Mouse (Mus musculus) naive thymus-derived CD4-positive, alpha-beta T cell, adult 5 months (primary cell): ENCODE measurements around the gene Krtap13-1. TPM values are rescaled to one million over a fixed set of nuclear protein-coding genes. Genes with fewer than 3 reads are reported as not detected.

Experiments used
- polyA plus RNA-seq: library from polyadenylated mRNA; unstranded; fragments of 100-300 nt; shearing (Covaris generic); gene quantifications from one replicate; pipeline ENCODE4 v1.2.1, GENCODE M21; 2017

The Krtap13-1 gene
- polyA plus RNA-seq = not detected

DNA sequence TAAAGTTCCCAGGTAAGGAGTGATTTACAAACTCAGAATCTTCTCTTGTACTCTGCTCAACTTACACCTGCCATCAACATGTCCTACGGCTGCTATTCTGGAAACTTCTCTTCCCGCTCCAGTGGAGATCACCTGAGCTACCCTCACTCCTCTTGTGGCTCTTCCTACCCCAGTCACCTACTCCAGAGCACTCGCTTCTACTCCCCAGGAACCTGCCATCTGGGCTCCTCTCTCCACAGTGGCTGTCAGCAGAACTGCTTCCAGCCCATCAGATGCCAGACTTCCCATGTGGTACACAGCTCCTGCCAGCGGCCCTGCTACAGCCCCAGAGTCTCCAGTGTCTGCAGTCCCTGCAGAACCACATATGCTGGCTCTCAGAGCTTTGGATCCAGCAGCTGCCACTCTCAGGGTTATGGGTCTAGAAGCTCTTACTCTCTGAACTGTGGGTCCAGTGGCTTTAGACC is at the start of gene Krtap13-1:
TSS of gene Krtap13-1 (plus strand) at position 51 of the 464 bp plus-strand sequence.

DNA sequence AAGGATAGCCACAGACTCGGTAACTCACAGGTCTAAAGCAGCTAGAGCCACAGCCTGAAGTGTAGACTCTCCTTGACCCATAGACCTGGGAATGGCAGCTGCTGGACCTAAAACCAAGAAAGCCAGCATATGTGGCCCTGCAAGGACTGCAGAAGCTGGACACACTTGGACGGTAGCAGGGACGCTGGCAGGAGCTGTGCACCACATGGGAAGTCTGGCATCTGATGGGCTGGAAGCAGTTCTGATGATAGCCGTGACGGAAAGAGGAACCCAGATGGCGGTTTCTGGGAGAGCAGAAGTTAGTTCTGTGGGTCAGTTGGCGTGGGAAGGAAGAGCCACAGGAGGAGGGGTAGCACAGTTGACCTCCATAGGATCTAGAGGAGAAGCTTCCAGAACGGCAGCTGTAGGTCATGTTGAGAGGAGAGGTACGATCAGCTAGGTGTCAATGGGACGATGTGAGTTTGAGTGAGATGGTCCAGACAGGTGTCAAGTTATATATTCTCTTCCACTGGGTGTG is 21.1 kb upstream of the Krtap13-1 start, which contains the start of gene 2310061N02Rik:
TSS of gene 2310061N02Rik (minus strand) at position 467 of the 517 bp plus-strand sequence.

DNA sequence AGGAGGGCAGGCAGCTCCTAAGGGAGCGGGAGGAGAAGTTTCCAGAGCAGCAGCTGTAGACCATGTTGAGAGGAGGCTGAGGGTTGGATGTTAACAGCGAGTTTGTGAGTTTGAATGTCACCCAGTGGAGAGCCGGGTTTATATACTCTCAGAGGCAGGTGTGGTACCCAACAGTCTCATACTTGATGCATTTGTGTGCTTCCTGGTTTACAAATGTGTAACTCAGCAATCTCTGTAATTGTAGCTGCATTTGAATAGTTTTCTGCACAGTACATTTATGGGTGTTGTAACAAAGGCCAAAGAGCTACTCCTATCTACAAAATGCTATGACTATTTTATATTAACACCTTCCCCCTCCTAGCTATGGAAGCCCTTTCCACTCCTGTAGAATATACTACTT is 22.9 kb downstream of the Krtap13-1 start, which contains the start of gene Krtap13:
TSS of gene Krtap13 (minus strand) at position 101 of the 400 bp plus-strand sequence.

DNA sequence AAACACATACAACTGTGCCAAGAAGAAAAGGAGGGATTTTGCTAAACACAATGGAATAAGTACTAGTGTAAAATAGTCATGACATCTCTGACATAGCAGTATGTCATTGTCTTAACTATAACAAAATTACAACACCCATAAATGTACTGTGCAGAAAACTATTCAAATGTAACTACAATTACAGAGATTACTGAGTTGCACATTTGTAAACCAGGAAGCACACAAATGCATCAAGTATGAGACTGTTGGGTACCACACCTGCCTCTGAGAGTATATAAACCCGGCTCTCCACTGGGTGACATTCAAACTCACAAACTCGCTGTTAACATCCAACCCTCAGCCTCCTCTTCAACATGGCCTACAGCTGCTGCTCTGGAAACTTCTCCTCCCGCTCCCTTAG is 29.9 kb downstream of the Krtap13-1 start, which contains the start of gene 2310034C09Rik:
TSS of gene 2310034C09Rik (plus strand) at position 301 of the 400 bp plus-strand sequence.

DNA sequence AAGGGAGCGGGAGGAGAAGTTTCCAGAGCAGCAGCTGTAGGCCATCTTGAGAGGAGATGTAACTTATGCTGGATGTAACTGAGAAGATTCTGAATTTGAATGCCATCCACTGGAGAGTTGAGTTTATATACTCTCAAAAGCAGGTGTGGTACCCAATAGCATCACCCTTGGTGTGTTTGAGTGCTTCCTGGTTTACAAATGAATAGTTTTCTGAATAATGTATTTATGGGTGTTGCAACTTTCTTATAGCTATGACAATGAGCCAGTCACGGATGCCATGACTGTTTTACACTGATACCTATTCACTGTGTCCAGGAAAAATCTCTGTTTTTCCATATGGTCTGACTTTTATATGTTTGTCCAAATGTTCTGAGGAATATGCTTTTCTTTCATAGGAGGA is 45.4 kb downstream of the Krtap13-1 start, which contains the start of gene 2310057N15Rik:
TSS of gene 2310057N15Rik (minus strand) at position 101 of the 400 bp plus-strand sequence.

DNA sequence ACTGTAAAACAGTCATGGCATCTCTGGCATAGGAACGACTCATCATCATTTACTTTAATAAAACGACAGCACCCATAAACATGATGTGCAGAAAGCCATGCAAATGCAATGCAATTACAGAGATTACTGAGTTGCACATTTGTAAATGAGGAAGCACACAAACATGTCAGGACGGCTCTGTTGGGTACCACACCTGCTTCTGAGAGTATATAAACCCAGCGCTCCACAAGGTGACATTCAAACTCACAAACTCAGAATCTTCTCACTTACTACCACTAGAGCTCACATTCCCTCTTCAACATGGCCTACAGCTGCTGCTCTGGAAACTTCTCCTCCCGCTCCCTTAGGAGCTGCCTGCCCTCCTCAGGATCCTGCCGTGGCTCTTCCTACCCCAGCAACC is 48.9 kb downstream of the Krtap13-1 start, which contains the start of gene Gm5965:
TSS of gene Gm5965 (plus strand) at position 301 of the 400 bp plus-strand sequence.

Other genes starting within 250 kb of the Krtap13-1 start
- gene Cldn17, start 221.9 kb upstream of the Krtap13-1 start, polyA plus RNA-seq = not detected
- gene Cldn8, start 165.7 kb upstream of the Krtap13-1 start, polyA plus RNA-seq = not detected
- gene Krtap24-1, start 116.6 kb upstream of the Krtap13-1 start, polyA plus RNA-seq = not detected
- not detected for gene 2310079G19Rik, start 101.2 kb upstream of the Krtap13-1 start, polyA plus RNA-seq
- gene Krtap26-1, start 81.1 kb upstream of the Krtap13-1 start, polyA plus RNA-seq = not detected
- gene Krtap27-1, start 57.2 kb upstream of the Krtap13-1 start, polyA plus RNA-seq = not detected
- not detected for gene 2310061N02Rik, start 20.9 kb upstream of the Krtap13-1 start, polyA plus RNA-seq
- not detected for gene Krtap13, start 22.8 kb downstream of the Krtap13-1 start, polyA plus RNA-seq
- not detected for gene 2310034C09Rik, start 30.0 kb downstream of the Krtap13-1 start, polyA plus RNA-seq
- not detected for gene 2310057N15Rik, start 45.3 kb downstream of the Krtap13-1 start, polyA plus RNA-seq
- gene Gm5965, start 49.0 kb downstream of the Krtap13-1 start, polyA plus RNA-seq = not detected
- not detected for gene Gm20741, start 83.4 kb downstream of the Krtap13-1 start, polyA plus RNA-seq
- not detected for gene Krtap15, start 91.4 kb downstream of the Krtap13-1 start, polyA plus RNA-seq
- not detected for gene Krtap14, start 97.3 kb downstream of the Krtap13-1 start, polyA plus RNA-seq
- not detected for gene Krtap19-1, start 140.5 kb downstream of the Krtap13-1 start, polyA plus RNA-seq
- gene Krtap19-2, start 145.4 kb downstream of the Krtap13-1 start, polyA plus RNA-seq = not detected
- gene Krtap19-3, start 149.2 kb downstream of the Krtap13-1 start, polyA plus RNA-seq = not detected
- not detected for gene Krtap19-4, start 156.2 kb downstream of the Krtap13-1 start, polyA plus RNA-seq
- gene Krtap19-5, start 167.6 kb downstream of the Krtap13-1 start, polyA plus RNA-seq = not detected
- gene Krtap19-9b, start 203.4 kb downstream of the Krtap13-1 start, polyA plus RNA-seq = not detected
- gene Krtap16-3, start 234.0 kb downstream of the Krtap13-1 start, polyA plus RNA-seq = not detected